Mouse (Mus musculus): ENCODE measurements around the gene Ulk3. TPM values are rescaled to one million over a fixed set of nuclear protein-coding genes. Genes with fewer than 3 reads are reported as not detected.
A peak's percentile ranks its signal among the peaks of the same experiment; 100 is the strongest.

Gene Ulk3
- polyA plus RNA-seq, 1 experiment from 2014 or later = 8.6 TPM

GRCm38 (mm10) chr9:57552139-57552887 is 36.9 kb upstream of the Ulk3 start, which contains the start of gene Mpi:
Gene Mpi, minus strand, starts transcription at chr9:57552763.
- ATAC-seq (ENCODE audit: low FRiP score) = peak; percentile 66; the same call in 1 of the 2 replicates
- peak within 1 kb of the TSS; percentile 80 for H3K9ac ChIP-seq (ENCODE audit: low read depth, low read length)
- no peaks in the 10 kb centered on the region for H3K27me3 ChIP-seq (ENCODE audit: control insufficient read depth, insufficient read depth, low read length)
- H3K4me3 ChIP-seq (ENCODE audit: low read depth, low read length) = peak within 1 kb of the TSS; percentile 75
- peaks cover 4% of the 10 kb centered on the region for H3K4me1 ChIP-seq (replicated peaks; ENCODE audit: control insufficient read depth, insufficient read depth, low read length)
- H3K27ac ChIP-seq (ENCODE audit: low read depth, low read length) = no peak within 1 kb of the TSS
- 1% methylated on average over 28 of the region's 28 CpGs for WGBS
- H3K4me2 ChIP-seq (replicated peaks; ENCODE audit: low read depth, low read length) = peak within 1 kb of the TSS; percentile 67
- peak; percentile 86 for DNase-seq (ENCODE audit: low spot score)
- no peaks in the 10 kb centered on the region for H3K9me3 ChIP-seq (ENCODE audit: control insufficient read depth, low read length)
- 0 out of 2 replicates have a peak, but pooled peaks cover 2% of the 10 kb centered on the region for H3K36me3 ChIP-seq (ENCODE audit: control insufficient read depth, insufficient read depth, low read length)

GRCm38 (mm10) chr9:57553119-57553518 is 36.1 kb upstream of the Ulk3 start:
- DNase-seq (ENCODE audit: low spot score) (no peak), ATAC-seq (ENCODE audit: low FRiP score) (no peak)
- no peaks in the 10 kb centered on the region for H3K9me3 ChIP-seq (ENCODE audit: control insufficient read depth, low read length)
- peaks cover 4% of the 10 kb centered on the region for H3K4me1 ChIP-seq (replicated peaks; ENCODE audit: control insufficient read depth, insufficient read depth, low read length)
- H3K27ac ChIP-seq (ENCODE audit: low read depth, low read length) = no peak overlapping the region
- H3K27me3 ChIP-seq (ENCODE audit: control insufficient read depth, insufficient read depth, low read length) = no peaks in the 10 kb centered on the region
- H3K36me3 ChIP-seq (ENCODE audit: control insufficient read depth, insufficient read depth, low read length) = 0 out of 2 replicates have a peak, but pooled peaks cover 2% of the 10 kb centered on the region
- no peak overlapping the region for H3K4me3 ChIP-seq (ENCODE audit: low read depth, low read length)
- no peak overlapping the region for H3K9ac ChIP-seq (ENCODE audit: low read depth, low read length)
- 67% methylated on average over 11 of the region's 11 CpGs for WGBS
- no peak overlapping the region for H3K4me2 ChIP-seq (replicated peaks; ENCODE audit: low read depth, low read length)

GRCm38 (mm10) chr9:57554753-57555152 is 34.5 kb upstream of the Ulk3 start:
- H3K9ac ChIP-seq (ENCODE audit: low read depth, low read length) = no peak overlapping the region
- no peak overlapping the region for H3K4me2 ChIP-seq (replicated peaks; ENCODE audit: low read depth, low read length)
- no peaks in the 10 kb centered on the region for H3K9me3 ChIP-seq (ENCODE audit: control insufficient read depth, low read length)
- H3K4me1 ChIP-seq (replicated peaks; ENCODE audit: control insufficient read depth, insufficient read depth, low read length) = peaks cover 4% of the 10 kb centered on the region
- no peaks in the 10 kb centered on the region for H3K36me3 ChIP-seq (ENCODE audit: control insufficient read depth, insufficient read depth, low read length)
- 35% methylated on average over 3 of the region's 3 CpGs for WGBS
- no peak for ATAC-seq (ENCODE audit: low FRiP score)
- DNase-seq (ENCODE audit: low spot score) = no peak
- no peaks in the 10 kb centered on the region for H3K27me3 ChIP-seq (ENCODE audit: control insufficient read depth, insufficient read depth, low read length)
- no peak overlapping the region for H3K4me3 ChIP-seq (ENCODE audit: low read depth, low read length)
- H3K27ac ChIP-seq (ENCODE audit: low read depth, low read length) = no peak overlapping the region

GRCm38 (mm10) chr9:57557215-57557614 is 32.0 kb upstream of the Ulk3 start:
- H3K4me1 ChIP-seq (replicated peaks; ENCODE audit: control insufficient read depth, insufficient read depth, low read length) = peaks cover 5% of the 10 kb centered on the region; the same call in 1 of the 2 replicates
- H3K4me3 ChIP-seq (ENCODE audit: low read depth, low read length) = no peak overlapping the region
- no peak overlapping the region for H3K27ac ChIP-seq (ENCODE audit: low read depth, low read length)
- no peaks in the 10 kb centered on the region for H3K9me3 ChIP-seq (ENCODE audit: control insufficient read depth, low read length)
- ATAC-seq (ENCODE audit: low FRiP score) (no peak), DNase-seq (ENCODE audit: low spot score) (no peak)
- H3K27me3 ChIP-seq (ENCODE audit: control insufficient read depth, insufficient read depth, low read length) = no peaks in the 10 kb centered on the region
- WGBS = 80% methylated on average over 3 of the region's 3 CpGs
- no peak overlapping the region for H3K4me2 ChIP-seq (replicated peaks; ENCODE audit: low read depth, low read length)
- no peaks in the 10 kb centered on the region for H3K36me3 ChIP-seq (ENCODE audit: control insufficient read depth, insufficient read depth, low read length)
- H3K9ac ChIP-seq (ENCODE audit: low read depth, low read length) = no peak overlapping the region

GRCm38 (mm10) chr9:57558625-57559024 is 30.6 kb upstream of the Ulk3 start:
- H3K4me1 ChIP-seq (replicated peaks; ENCODE audit: control insufficient read depth, insufficient read depth, low read length) = peaks cover 5% of the 10 kb centered on the region; the same call in 1 of the 2 replicates
- no peak overlapping the region for H3K27ac ChIP-seq (ENCODE audit: low read depth, low read length)
- no peaks in the 10 kb centered on the region for H3K9me3 ChIP-seq (ENCODE audit: control insufficient read depth, low read length)
- no peaks in the 10 kb centered on the region for H3K27me3 ChIP-seq (ENCODE audit: control insufficient read depth, insufficient read depth, low read length)
- no peak overlapping the region for H3K4me3 ChIP-seq (ENCODE audit: low read depth, low read length)
- no peak overlapping the region for H3K9ac ChIP-seq (ENCODE audit: low read depth, low read length)
- ATAC-seq (ENCODE audit: low FRiP score) = no peak
- WGBS = 89% methylated on average over 4 of the region's 4 CpGs
- no peak overlapping the region for H3K4me2 ChIP-seq (replicated peaks; ENCODE audit: low read depth, low read length)
- no peaks in the 10 kb centered on the region for H3K36me3 ChIP-seq (ENCODE audit: control insufficient read depth, insufficient read depth, low read length)
- no peak for DNase-seq (ENCODE audit: low spot score)

- Histone ChIP-seq H3K36me3 (ENCODE audit: control insufficient read depth, insufficient read depth, low read length) (no peaks in the 10 kb centered on the region), H3K27ac (ENCODE audit: low read depth, low read length) (no peak overlapping the region), H3K27me3 (ENCODE audit: control insufficient read depth, insufficient read depth, low read length) (no peaks in the 10 kb centered on the region), H3K4me2 (replicated peaks; ENCODE audit: low read depth, low read length) (no peak overlapping the region), H3K4me1 (replicated peaks; ENCODE audit: control insufficient read depth, insufficient read depth, low read length) (peaks cover 5% of the 10 kb centered on the region; the same call in 1 of the 2 replicates), H3K4me3 (ENCODE audit: low read depth, low read length) (no peak overlapping the region), H3K9ac (ENCODE audit: low read depth, low read length) (no peak overlapping the region), H3K9me3 (ENCODE audit: control insufficient read depth, low read length) (no peaks in the 10 kb centered on the region)
- ATAC-seq (ENCODE audit: low FRiP score) = no peak
- no peak for DNase-seq (ENCODE audit: low spot score)
- WGBS = 77% methylated on average over 2 of the region's 2 CpGs
These were observed 29.7 kb upstream of the Ulk3 start for GRCm38 (mm10) chr9:57559568-57559967.

GRCm38 (mm10) chr9:57560263-57560662 is 29.0 kb upstream of the Ulk3 start:
- Histone ChIP-seq H3K4me3 (ENCODE audit: low read depth, low read length) (peak overlapping the region; percentile 70), H3K4me2 (replicated peaks; ENCODE audit: low read depth, low read length) (peak overlapping the region; percentile 47), H3K9ac (ENCODE audit: low read depth, low read length) (peak overlapping the region; percentile 68), H3K27me3 (ENCODE audit: control insufficient read depth, insufficient read depth, low read length) (no peaks in the 10 kb centered on the region), H3K36me3 (ENCODE audit: control insufficient read depth, insufficient read depth, low read length) (no peaks in the 10 kb centered on the region), H3K4me1 (replicated peaks; ENCODE audit: control insufficient read depth, insufficient read depth, low read length) (peaks cover 5% of the 10 kb centered on the region; the same call in 1 of the 2 replicates), H3K27ac (ENCODE audit: low read depth, low read length) (peak overlapping the region; percentile 72), H3K9me3 (ENCODE audit: control insufficient read depth, low read length) (no peaks in the 10 kb centered on the region)
- 26% methylated on average over 7 of the region's 7 CpGs for WGBS
- no peak for ATAC-seq (ENCODE audit: low FRiP score)
- DNase-seq (ENCODE audit: low spot score) = no peak

- ATAC-seq (ENCODE audit: low FRiP score) (peak; percentile 100), DNase-seq (ENCODE audit: low spot score) (peak; percentile 95)
- 1% methylated on average over 35 of the region's 37 CpGs for WGBS
- no peaks in the 10 kb centered on the region for H3K27me3 ChIP-seq (ENCODE audit: control insufficient read depth, insufficient read depth, low read length)
- peak within 1 kb of the TSS; percentile 65 for H3K4me2 ChIP-seq (replicated peaks; ENCODE audit: low read depth, low read length)
- peak within 1 kb of the TSS; percentile 72 for H3K27ac ChIP-seq (ENCODE audit: low read depth, low read length)
- peak within 1 kb of the TSS; percentile 68 for H3K9ac ChIP-seq (ENCODE audit: low read depth, low read length)
- H3K9me3 ChIP-seq (ENCODE audit: control insufficient read depth, low read length) = no peaks in the 10 kb centered on the region
- peak within 1 kb of the TSS; percentile 70 for H3K4me3 ChIP-seq (ENCODE audit: low read depth, low read length)
- peaks cover 5% of the 10 kb centered on the region; the same call in 1 of the 2 replicates for H3K4me1 ChIP-seq (replicated peaks; ENCODE audit: control insufficient read depth, insufficient read depth, low read length)
- H3K36me3 ChIP-seq (ENCODE audit: control insufficient read depth, insufficient read depth, low read length) = no peaks in the 10 kb centered on the region
These were observed 28.2 kb upstream of the Ulk3 start, which contains the start of gene Scamp2 for GRCm38 (mm10) chr9:57560861-57561710. Gene Scamp2, plus strand, starts transcription at chr9:57560943.
